8 mouse cellular contexts compared by ENCODE assay signal in the genomic region with DNA sequence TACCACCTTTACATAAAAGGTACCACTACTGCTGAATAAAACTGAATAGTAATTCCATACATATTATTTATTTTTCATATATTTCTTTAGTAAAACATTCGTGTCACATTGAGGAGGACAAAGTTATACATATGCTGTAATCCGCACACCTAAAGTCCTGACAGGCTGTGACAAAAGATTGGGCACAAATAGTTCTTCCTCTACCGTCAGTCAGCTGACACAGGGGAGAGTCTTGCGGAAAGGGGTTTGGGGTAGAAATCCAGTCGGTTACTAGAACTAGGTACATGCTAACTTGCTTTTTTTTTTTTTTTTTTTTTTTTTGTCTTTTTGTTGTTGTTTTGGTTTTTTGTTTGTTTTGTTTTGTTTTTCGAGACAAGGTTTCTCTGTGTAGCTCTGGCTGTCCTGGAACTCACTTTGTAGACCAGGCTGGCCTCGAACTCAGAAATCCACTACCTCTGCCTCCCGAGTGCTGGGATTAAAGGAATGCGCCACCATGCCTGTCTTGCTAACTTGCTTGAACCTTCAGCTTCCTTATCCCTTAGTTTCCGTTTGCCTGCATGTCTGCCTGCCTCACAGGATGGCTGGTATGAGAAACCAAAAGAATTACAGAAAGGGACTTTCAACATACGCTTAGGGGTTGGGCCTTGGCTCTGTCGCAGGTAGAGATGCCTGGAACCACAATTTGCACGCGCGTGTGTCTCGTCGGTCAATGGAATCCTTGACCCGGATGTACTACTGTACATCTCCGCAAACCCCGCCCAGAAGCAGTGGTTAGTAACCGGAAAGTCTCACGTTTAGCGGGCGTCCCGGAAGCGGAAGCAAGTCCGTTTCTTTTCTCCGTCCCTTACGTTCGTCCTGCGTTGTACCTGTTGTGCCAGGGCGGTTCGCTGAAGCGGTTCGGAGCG. TPM values are rescaled to one million over a fixed set of nuclear protein-coding genes. Genes with fewer than 3 reads are reported as not detected.
DNase-seq lines count a peak whose midpoint lies in the region; ATAC-seq and TF ChIP-seq lines count a peak whose summit lies in the region.

A gene (minus strand): TSS at position 734 of the 905 bp plus-strand sequence.
A gene (plus strand): TSS at position 840 of the 905 bp plus-strand sequence.

- H3K27ac ChIP-seq in cortical plate, adult 2 months (ENCODE audit: insufficient read depth, low read length), result no peak within 1 kb of the TSS

- DNase-seq in gastrocnemius, adult 8-10 months (ENCODE audit: low spot score in 2 of 2), result peak; percentile 87 to 89
- peak; percentile 90 for DNase-seq in hindlimb bud, embryonic 11.5 days (ENCODE audit: extremely low spot score, low read depth, low spot score)
- peak; percentile 91 to 94 for DNase-seq in left cerebral cortex, adult 8-10 months (ENCODE audit: low spot score in 2 of 2)
- DNase-seq in right cerebral cortex, postnatal 10 days (ENCODE audit: low spot score in 2 of 2), result peak; percentile 97 to 98
- peak; percentile 88 for DNase-seq in urinary bladder, postnatal 25 days (ENCODE audit: low spot score)

- H3K4me1 ChIP-seq in cortical plate, adult 2 months (ENCODE audit: control insufficient read depth, insufficient read depth, low read length), result peaks cover 2% of the 10 kb centered on the region; the same call in 1 of the 2 replicates
- H3K4me1 ChIP-seq in megakaryocyte, embryonic 14.5 days, result peaks cover 21% of the 10 kb centered on the region

- H3K4me3 ChIP-seq in cortical plate, adult 2 months (ENCODE audit: insufficient read depth, low read length), result peak within 1 kb of the TSS; percentile 77
- peak within 1 kb of the TSS; percentile 97 for H3K4me3 ChIP-seq in megakaryocyte, embryonic 14.5 days (replicated peaks)

- TF ChIP-seq CTCF in cortical plate, adult 2 months (IDR thresholded peaks at IDR 0.05; ENCODE audit: extremely low read depth, insufficient read depth, low read length), result no peak

- peak; percentile 94 for ATAC-seq in activated CD4-positive, CD25-positive, alpha-beta regulatory T cell, adult 4 months

- H3K36me3 ChIP-seq in megakaryocyte, embryonic 14.5 days (replicated peaks; ENCODE audit: low read length), result peaks cover 52% of the 10 kb centered on the region

- no peaks in the 10 kb centered on the region for H3K27me3 ChIP-seq in megakaryocyte, embryonic 14.5 days (replicated peaks)

- no peaks in the 10 kb centered on the region for H3K9me3 ChIP-seq in megakaryocyte, embryonic 14.5 days

- no peak; the same call in 1 of the 2 replicates for TF ChIP-seq POLR2A in cortical plate, adult 2 months (IDR thresholded peaks at IDR 0.05; ENCODE audit: extremely low read depth, insufficient read depth, low read length)

RNA-seq across cellular contexts. Expression of the first gene that starts in this region (rescaled TPM):
- polyA plus RNA-seq in activated CD4-positive, CD25-positive, alpha-beta regulatory T cell, adult 4 months (2017; shearing (Covaris generic)), result 1 to 10 TPM in 1 of 2 experiments, under 1 TPM in 1; 0.92 to 1.5 TPM
- 1.4 and 1.8 TPM in 2 replicates for polyA plus RNA-seq in cortical plate, adult 2 months (2012; rRNA removed)
- under 1 TPM; 0.36 to 0.90 (median 0.51) TPM for total RNA-seq in gastrocnemius, adult 8-10 months (2022)
- total RNA-seq in left cerebral cortex, adult 8-10 months (2022), result 1 to 10 TPM in 2 of 4 experiments, under 1 TPM in 2; 0.75 to 1.4 (median 1.1) TPM
- polyA plus RNA-seq in megakaryocyte, embryonic 14.5 days (2012; ENCODE audit: insufficient read depth, low replicate concordance), result 0.11 TPM in 1 of 2 replicates, not detected in the other

RNA-seq across cellular contexts. Expression of the second gene that starts in this region (rescaled TPM):
- polyA plus RNA-seq in activated CD4-positive, CD25-positive, alpha-beta regulatory T cell, adult 4 months (2017; shearing (Covaris generic)), result 10 to 100 TPM; 34.2 to 51.7 TPM
- 61.7 and 62.3 TPM in 2 replicates for polyA plus RNA-seq in cortical plate, adult 2 months (2012; rRNA removed)
- total RNA-seq in gastrocnemius, adult 8-10 months (2022), result 10 to 100 TPM; 48.9 to 54.3 (median 50.6) TPM
- total RNA-seq in left cerebral cortex, adult 8-10 months (2022), result 10 to 100 TPM; 87.6 to 94.2 (median 90.7) TPM
- polyA plus RNA-seq in megakaryocyte, embryonic 14.5 days (2012; ENCODE audit: insufficient read depth, low replicate concordance), result 0.64 and 3.3 TPM in 2 replicates
